Mouse (Mus musculus) bone marrow macrophage, adult 2 months (primary cell): ENCODE results near the gene Sufu. TPM values are rescaled to one million over a fixed set of nuclear protein-coding genes. Genes with fewer than 3 reads are reported as not detected.

Experiments used
- H3K27ac ChIP-seq: 2 replicates; pipeline ENCODE4 v1.5.1; 2012; ENCODE audit warnings: low read depth, low read length; ENCODE audit not compliant: insufficient read depth
- H3K4me1 ChIP-seq: 2 replicates; pipeline ENCODE4 v1.6.1; 2012; ENCODE audit warnings: low read length; ENCODE audit not compliant: control insufficient read depth, insufficient read depth
- H3K4me3 ChIP-seq: 2 replicates; pipeline ENCODE4 v1.5.1; 2012; ENCODE audit warnings: mild to moderate bottlenecking, low read length, moderate library complexity; ENCODE audit not compliant: insufficient read depth
- CTCF ChIP-seq: IDR thresholded peaks from 2 replicates; pipeline ENCODE4 v1.5.1; 2012; ENCODE audit warnings: low read depth, mild to moderate bottlenecking, low read length, moderate library complexity
- POLR2A ChIP-seq: IDR thresholded peaks from 2 replicates; pipeline ENCODE4 v1.6.1; 2012; ENCODE audit warnings: mild to moderate bottlenecking, low read depth, low read length, borderline replicate concordance
- polyA plus RNA-seq: library from polyadenylated mRNA; stranded (reverse); fragments of >200 nt; gene quantifications from 2 replicates; pipeline ENCODE4 v1.2.4, GENCODE M21; 2012; ENCODE audit not compliant: missing spikeins, insufficient read depth, insufficient read length

Gene Sufu
- polyA plus RNA-seq, 1 experiment, result 14.7 TPM

- H3K27ac ChIP-seq, result peak overlapping the region; percentile 85
- TF ChIP-seq CTCF (no peak), POLR2A (no peak)
- peak overlapping the region; percentile 6; the same call in 1 of the 2 replicates for H3K4me3 ChIP-seq
- H3K4me1 ChIP-seq, result peaks cover 61% of the 10 kb centered on the region
Observed at GRCm38 (mm10) chr19:46478826-46479225, 82.1 kb downstream of the Sufu start.

GRCm38 (mm10) chr19:46479306-46480075 lies 82.8 kb downstream of the Sufu start:
- peaks cover 67% of the 10 kb centered on the region for H3K4me1 ChIP-seq
- H3K27ac ChIP-seq, result peak overlapping the region; percentile 72
- TF ChIP-seq CTCF (no peak), POLR2A (no peak)
- no peak overlapping the region for H3K4me3 ChIP-seq

- Histone ChIP-seq H3K27ac (no peak overlapping the region), H3K4me3 (no peak overlapping the region), H3K4me1 (peaks cover 79% of the 10 kb centered on the region)
- no peak for TF ChIP-seq CTCF
- no peak for TF ChIP-seq POLR2A
Observed at GRCm38 (mm10) chr19:46480624-46481345, 84.1 kb downstream of the Sufu start.

- Histone ChIP-seq H3K27ac (no peak overlapping the region), H3K4me1 (peaks cover 79% of the 10 kb centered on the region)
- no peak for TF ChIP-seq POLR2A
- TF ChIP-seq CTCF, result no peak
Observed at GRCm38 (mm10) chr19:46481352-46481751, 84.7 kb downstream of the Sufu start.

GRCm38 (mm10) chr19:46481756-46482155 lies 85.1 kb downstream of the Sufu start:
- H3K27ac ChIP-seq, result no peak overlapping the region
- no peak for TF ChIP-seq CTCF
- no peak for TF ChIP-seq POLR2A
- peaks cover 79% of the 10 kb centered on the region for H3K4me1 ChIP-seq
- H3K4me3 ChIP-seq, result no peak overlapping the region

More at GRCm38 (mm10) chr19:46481352-46481751, 84.7 kb downstream of the Sufu start:
- no peak overlapping the region for H3K4me3 ChIP-seq

GRCm38 (mm10) chr19:46482896-46483516 lies 86.3 kb downstream of the Sufu start:
- H3K4me3 ChIP-seq, result 0 out of 2 replicates have a peak overlapping the region, but pooled peaks have one; percentile 8
- H3K27ac ChIP-seq, result peak overlapping the region; percentile 67
- H3K4me1 ChIP-seq, result peaks cover 79% of the 10 kb centered on the region
- TF ChIP-seq POLR2A (no peak), CTCF (no peak)

GRCm38 (mm10) chr19:46483701-46484328 lies 87.1 kb downstream of the Sufu start:
- peaks cover 80% of the 10 kb centered on the region for H3K4me1 ChIP-seq
- TF ChIP-seq POLR2A, result no peak
- TF ChIP-seq CTCF, result no peak
- peak overlapping the region; percentile 81 for H3K27ac ChIP-seq
- H3K4me3 ChIP-seq, result peak overlapping the region; percentile 19

GRCm38 (mm10) chr19:46484518-46484917 lies 87.8 kb downstream of the Sufu start:
- TF ChIP-seq POLR2A (no peak), CTCF (no peak)
- H3K4me1 ChIP-seq, result peaks cover 81% of the 10 kb centered on the region
- peak overlapping the region; percentile 81 for H3K27ac ChIP-seq
- H3K4me3 ChIP-seq, result peak overlapping the region; percentile 19

GRCm38 (mm10) chr19:46485847-46486246 lies 89.2 kb downstream of the Sufu start:
- TF ChIP-seq POLR2A, result no peak
- TF ChIP-seq CTCF, result no peak
- Histone ChIP-seq H3K4me3 (no peak overlapping the region), H3K27ac (peak overlapping the region; percentile 31), H3K4me1 (peaks cover 79% of the 10 kb centered on the region)

- Histone ChIP-seq H3K27ac (peak overlapping the region; percentile 84), H3K4me1 (peaks cover 79% of the 10 kb centered on the region), H3K4me3 (no peak overlapping the region)
- no peak for TF ChIP-seq POLR2A
- TF ChIP-seq CTCF, result no peak
Observed at GRCm38 (mm10) chr19:46486709-46487108, 90.0 kb downstream of the Sufu start.
